Mouse (Mus musculus) neural tube, embryonic 12.5 days (tissue): ENCODE data around the gene Tmeff1. TPM values are rescaled to one million over a fixed set of nuclear protein-coding genes. Genes with fewer than 3 reads are reported as not detected.
A peak's percentile ranks its signal among the peaks of the same experiment; 100 is the strongest.

Experiments
- ATAC-seq: fragments of 200-750 bp; cut with Nextera tagmentation; 2 replicates; pipeline ENCODE4 v1.8.0; 2017; ENCODE audit warnings: low read depth, mild to moderate bottlenecking, moderate TSS enrichment, moderate library complexity; ENCODE audit not compliant: low FRiP score
- H3K27ac ChIP-seq: fragments of 300-500 bp; sonication (generic); 2 replicates; pipeline ENCODE4 v1.5.1; 2016
- H3K27me3 ChIP-seq: fragments of 300-500 bp; sonication (generic); replicated peaks from 2 replicates; pipeline ENCODE4 v1.6.1; 2016; ENCODE audit warnings: mild to moderate bottlenecking
- H3K36me3 ChIP-seq: fragments of 300-500 bp; sonication (generic); 2 replicates; pipeline ENCODE4 v1.6.1; 2016; ENCODE audit warnings: mild to moderate bottlenecking
- H3K4me1 ChIP-seq: fragments of 300-500 bp; sonication (generic); 2 replicates; pipeline ENCODE4 v1.6.1; 2016
- H3K4me2 ChIP-seq: fragments of 300-500 bp; sonication (generic); replicated peaks from 2 replicates; pipeline ENCODE4 v1.6.1; 2016; ENCODE audit warnings: mild to moderate bottlenecking
- H3K4me3 ChIP-seq: fragments of 300-500 bp; sonication (generic); 2 replicates; pipeline ENCODE4 v1.5.1; 2016
- H3K9ac ChIP-seq: fragments of 300-500 bp; sonication (generic); 2 replicates; pipeline ENCODE4 v1.6.1; 2016; ENCODE audit warnings: mild to moderate bottlenecking
- H3K9me3 ChIP-seq: fragments of 300-500 bp; sonication (generic); 2 replicates; pipeline ENCODE4 v1.6.1; 2016; ENCODE audit warnings: mild to moderate bottlenecking
- WGBS: fragments of 180-500 bp; shearing (Covaris S2); methylation state at CpG from one replicate; pipeline ENCODE4 v1.1.7; 2016; 5-methylcytosine and 5-hydroxymethylcytosine counted together
- polyA plus RNA-seq: library from polyadenylated mRNA; unstranded; fragments of >200 nt; fragmentation: Nextera tagmentation; extraction: Ambion mirVana; gene quantifications from 2 replicates; pipeline ENCODE4 v1.2.1, GENCODE M21; 2016

Gene Tmeff1
- polyA plus RNA-seq, 1 experiment from 2014 or later: 328 TPM

GRCm38 (mm10) chr4:48684593-48685187 is 99.7 kb downstream of the Tmeff1 start:
- H3K27me3 ChIP-seq: no peaks in the 10 kb centered on the region
- no peak overlapping the region for H3K27ac ChIP-seq
- no peak for ATAC-seq
- no peaks in the 10 kb centered on the region for H3K36me3 ChIP-seq
- H3K4me2 ChIP-seq: no peak overlapping the region
- no peaks in the 10 kb centered on the region for H3K4me1 ChIP-seq
- 87% methylated on average over 7 of the region's 7 CpGs for WGBS
- no peaks in the 10 kb centered on the region for H3K9me3 ChIP-seq
- H3K9ac ChIP-seq: no peak overlapping the region
- H3K4me3 ChIP-seq: no peak overlapping the region

GRCm38 (mm10) chr4:48688148-48688547 is 103.2 kb downstream of the Tmeff1 start:
- Histone ChIP-seq H3K4me2 (no peak overlapping the region), H3K27ac (no peak overlapping the region), H3K27me3 (no peaks in the 10 kb centered on the region), H3K4me3 (no peak overlapping the region), H3K9me3 (no peaks in the 10 kb centered on the region), H3K36me3 (no peaks in the 10 kb centered on the region), H3K9ac (no peak overlapping the region), H3K4me1 (peaks cover 6% of the 10 kb centered on the region; the same call in 1 of the 2 replicates)
- ATAC-seq: no peak
- WGBS: 81% methylated on average over 6 of the region's 6 CpGs

GRCm38 (mm10) chr4:48690640-48691039 is 105.7 kb downstream of the Tmeff1 start:
- 83% methylated on average over 9 of the region's 9 CpGs for WGBS
- no peak overlapping the region for H3K4me2 ChIP-seq
- no peak for ATAC-seq

GRCm38 (mm10) chr4:48691793-48692437 is 106.9 kb downstream of the Tmeff1 start:
- Histone ChIP-seq H3K4me2 (no peak overlapping the region), H3K4me1 (peaks cover 6% of the 10 kb centered on the region; the same call in 1 of the 2 replicates), H3K27ac (no peak overlapping the region), H3K36me3 (no peaks in the 10 kb centered on the region), H3K9ac (no peak overlapping the region), H3K9me3 (no peaks in the 10 kb centered on the region), H3K27me3 (no peaks in the 10 kb centered on the region), H3K4me3 (no peak overlapping the region)
- ATAC-seq: peak; percentile 80
- WGBS: 42% methylated on average over 7 of the region's 7 CpGs

More at GRCm38 (mm10) chr4:48690640-48691039, 105.7 kb downstream of the Tmeff1 start:
- Histone ChIP-seq H3K9me3 (no peaks in the 10 kb centered on the region), H3K27ac (no peak overlapping the region), H3K4me1 (peaks cover 6% of the 10 kb centered on the region; the same call in 1 of the 2 replicates), H3K36me3 (no peaks in the 10 kb centered on the region), H3K27me3 (no peaks in the 10 kb centered on the region), H3K9ac (no peak overlapping the region), H3K4me3 (no peak overlapping the region)

- no peaks in the 10 kb centered on the region for H3K36me3 ChIP-seq
- no peaks in the 10 kb centered on the region for H3K27me3 ChIP-seq
- ATAC-seq: no peak; the same call in 1 of the 2 replicates
- WGBS: 39% methylated on average over 9 of the region's 9 CpGs
- no peaks in the 10 kb centered on the region for H3K9me3 ChIP-seq
- H3K4me3 ChIP-seq: no peak overlapping the region
- H3K9ac ChIP-seq: no peak overlapping the region
- H3K27ac ChIP-seq: no peak overlapping the region
- H3K4me1 ChIP-seq: peaks cover 6% of the 10 kb centered on the region; the same call in 1 of the 2 replicates
- no peak overlapping the region for H3K4me2 ChIP-seq
Observed at GRCm38 (mm10) chr4:48692736-48693292, 107.8 kb downstream of the Tmeff1 start.

DNA sequence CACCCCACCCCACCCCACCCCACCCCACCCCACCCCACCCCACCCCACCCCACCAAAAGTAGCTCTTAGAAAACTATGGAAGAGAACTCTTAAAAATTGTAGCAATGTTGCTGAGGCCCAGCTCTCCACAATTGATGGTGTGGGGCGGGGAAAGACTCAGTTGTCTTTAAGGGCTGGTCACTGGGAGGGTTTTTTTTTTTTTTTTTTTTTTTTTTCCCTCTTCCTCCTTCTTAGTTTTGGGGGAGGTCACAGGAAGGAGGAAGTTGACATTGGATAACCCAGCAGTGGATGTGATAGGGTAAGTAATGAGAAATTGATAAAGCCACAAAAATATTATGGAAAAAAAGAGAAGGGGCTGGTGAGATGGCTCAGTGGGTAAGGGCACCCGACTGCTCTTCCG is 111.7 kb downstream of the Tmeff1 start:
- H3K9me3 ChIP-seq: no peaks in the 10 kb centered on the region
- ATAC-seq: no peak
- H3K27ac ChIP-seq: no peak overlapping the region
- H3K9ac ChIP-seq: no peak overlapping the region
- no peak overlapping the region for H3K4me2 ChIP-seq
- WGBS: 90% methylated on average over 3 of the region's 3 CpGs
- no peaks in the 10 kb centered on the region for H3K36me3 ChIP-seq
- H3K27me3 ChIP-seq: no peaks in the 10 kb centered on the region
- H3K4me1 ChIP-seq: peaks cover 6% of the 10 kb centered on the region; the same call in 1 of the 2 replicates
- H3K4me3 ChIP-seq: no peak overlapping the region

GRCm38 (mm10) chr4:48697302-48697701 is 112.3 kb downstream of the Tmeff1 start:
- Histone ChIP-seq H3K4me1 (peaks cover 2% of the 10 kb centered on the region; the same call in 1 of the 2 replicates), H3K27ac (no peak overlapping the region), H3K27me3 (no peaks in the 10 kb centered on the region), H3K4me2 (no peak overlapping the region), H3K4me3 (no peak overlapping the region), H3K9me3 (no peaks in the 10 kb centered on the region), H3K36me3 (no peaks in the 10 kb centered on the region), H3K9ac (no peak overlapping the region)
- no peak for ATAC-seq
- 65% methylated on average over 11 of the region's 11 CpGs for WGBS

Other genes with a start within 250 kb of the Tmeff1 start
- gene Tex10, start 111.7 kb upstream of the Tmeff1 start, polyA plus RNA-seq: 47.2 and 53.5 TPM in 2 replicates
- 51.3 and 60.3 TPM in 2 replicates for gene Msantd3, start 45.2 kb upstream of the Tmeff1 start, polyA plus RNA-seq
- 2.6 and 2.8 TPM in 2 replicates for gene Cavin4, start 78.3 kb downstream of the Tmeff1 start, polyA plus RNA-seq